Mouse (Mus musculus): ENCODE results near the gene Slc25a13.
A peak's percentile ranks its signal among the peaks of the same experiment; 100 is the strongest.

The Slc25a13 gene

DNA sequence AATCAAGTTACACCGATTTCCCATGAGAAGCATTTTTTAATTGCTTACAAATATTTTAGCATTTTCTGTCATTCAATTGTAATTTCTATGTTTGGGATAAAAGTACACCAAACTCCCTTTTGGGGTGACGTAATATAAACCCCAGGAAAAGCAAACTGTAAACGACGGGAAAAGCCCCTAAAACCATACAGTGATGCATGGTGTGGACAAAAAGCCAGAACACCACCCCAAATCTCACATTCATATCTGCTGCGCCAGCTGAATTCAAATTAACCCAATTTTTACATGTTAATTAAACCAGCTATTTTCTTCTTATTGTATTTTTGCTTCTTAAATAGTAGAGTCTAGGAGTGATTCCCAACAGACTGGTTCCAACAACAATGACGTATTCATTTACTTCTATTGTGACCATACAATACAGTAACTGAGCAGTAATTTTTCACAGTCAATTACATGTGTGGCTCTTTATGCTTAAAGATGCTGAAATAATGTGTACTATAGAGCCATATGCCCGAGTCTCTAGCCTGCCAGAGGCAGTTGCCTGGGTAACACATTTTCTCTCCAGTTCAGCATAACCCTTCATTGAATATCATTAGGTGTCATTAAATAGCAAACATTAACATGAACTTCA is 53.9 kb downstream of the Slc25a13 start:
- no peak for DNase-seq

DNA sequence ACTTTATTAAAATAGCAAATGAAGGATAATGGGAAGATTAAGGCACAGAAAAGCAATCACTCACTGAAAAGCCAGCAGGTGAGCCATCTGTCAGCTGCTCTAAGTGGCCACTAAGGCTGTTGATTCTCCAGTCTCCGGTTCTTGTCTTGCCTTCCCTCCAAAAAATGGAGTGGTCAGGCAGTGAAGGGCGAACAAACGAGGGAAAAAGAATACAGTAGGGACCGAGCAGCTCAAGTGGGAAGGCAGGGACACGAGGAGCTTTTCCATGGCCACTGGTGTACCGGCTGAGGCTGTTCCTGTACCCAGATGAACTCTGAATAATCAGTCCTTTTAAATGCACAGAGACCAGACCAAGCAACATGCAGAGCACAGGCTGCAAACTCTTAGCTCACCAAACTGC is 54.8 kb downstream of the Slc25a13 start:
- DNase-seq = no peak

DNA sequence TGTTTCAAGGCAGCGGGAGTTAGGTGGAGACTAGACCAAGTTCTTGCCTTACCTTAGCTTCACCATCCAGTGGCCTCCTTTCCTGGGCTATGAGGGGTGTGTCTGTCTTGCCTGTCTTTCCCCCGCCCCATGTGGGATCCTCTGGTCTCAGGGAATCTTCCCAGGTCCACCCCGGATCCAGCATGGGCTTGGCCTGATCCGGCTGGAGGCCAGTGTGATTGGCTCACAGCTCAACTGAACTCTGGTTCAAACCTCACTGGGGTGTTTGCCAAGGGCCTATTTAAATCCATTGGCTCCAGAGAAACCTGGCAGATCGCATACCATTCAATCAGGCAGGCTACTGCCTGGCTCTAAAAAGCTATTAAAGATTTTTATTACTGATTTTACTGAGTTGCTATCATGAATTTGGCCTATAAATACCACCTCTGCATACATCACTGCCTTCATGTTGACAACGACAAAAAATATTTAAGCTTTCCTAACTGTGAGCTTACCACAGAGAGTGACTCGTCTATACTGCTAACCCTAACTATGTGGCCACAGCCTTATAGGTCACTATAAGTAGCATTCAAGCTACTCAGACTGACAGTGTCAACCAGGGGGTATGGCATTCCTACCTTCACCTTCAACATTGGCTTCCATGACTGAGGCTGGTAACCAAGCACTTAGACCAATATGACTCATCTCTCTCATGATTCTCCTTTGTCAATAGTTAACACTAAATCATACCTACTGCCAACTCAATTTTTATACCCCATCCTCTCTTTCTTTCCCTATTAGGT is 56.1 kb downstream of the Slc25a13 start:
- no peak for DNase-seq

DNA sequence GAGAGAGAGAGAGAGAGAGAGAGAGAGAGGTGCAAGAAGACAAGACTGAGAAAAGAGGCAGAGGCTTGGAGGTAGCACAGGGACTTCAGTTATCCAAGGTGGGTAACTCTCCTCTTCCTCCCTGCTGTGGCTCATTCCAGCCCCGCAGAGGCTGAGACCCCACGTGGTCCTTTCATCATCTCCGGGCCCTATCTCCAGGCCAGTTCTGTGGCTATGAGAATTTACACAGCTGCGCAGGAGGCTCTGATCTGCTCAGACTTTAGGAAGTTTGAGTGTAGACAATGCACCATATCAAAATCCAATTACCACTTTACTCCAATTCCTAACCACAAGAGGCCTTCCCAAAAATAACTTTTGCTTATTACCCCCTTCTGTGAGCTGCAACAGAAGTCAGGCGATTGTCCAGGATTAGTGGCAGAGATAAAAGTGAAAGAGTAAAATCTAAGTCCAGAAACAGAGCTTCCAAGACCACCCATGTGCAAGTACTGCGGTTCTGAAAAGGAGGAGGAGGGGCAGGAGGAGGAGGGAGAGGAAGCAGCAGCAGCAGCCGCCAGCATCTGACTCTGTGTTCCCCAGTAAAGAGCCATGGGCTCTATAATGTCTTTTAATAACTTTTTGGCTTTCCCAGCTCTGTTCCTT is 57.6 kb downstream of the Slc25a13 start:
- DNase-seq = no peak

DNA sequence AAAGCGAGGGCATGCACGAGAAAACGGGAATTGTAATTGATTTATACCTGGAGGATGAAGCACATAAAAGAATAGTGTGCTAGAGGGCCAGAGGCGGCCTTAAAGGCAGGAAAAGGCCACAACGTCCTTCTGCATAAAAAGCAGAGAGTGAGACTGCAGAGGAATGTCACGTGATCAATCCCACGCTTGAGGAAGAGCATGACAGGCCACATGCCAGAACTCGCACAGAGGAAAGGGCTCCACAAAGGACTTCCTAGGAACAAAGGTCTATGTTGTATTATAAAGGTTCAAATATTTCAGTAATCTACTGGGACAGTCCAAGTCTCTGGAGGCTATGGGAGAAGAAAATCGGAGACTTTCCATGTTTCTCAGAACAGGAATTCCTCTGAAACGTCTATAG is 63.5 kb downstream of the Slc25a13 start:
- no peak for DNase-seq

DNA sequence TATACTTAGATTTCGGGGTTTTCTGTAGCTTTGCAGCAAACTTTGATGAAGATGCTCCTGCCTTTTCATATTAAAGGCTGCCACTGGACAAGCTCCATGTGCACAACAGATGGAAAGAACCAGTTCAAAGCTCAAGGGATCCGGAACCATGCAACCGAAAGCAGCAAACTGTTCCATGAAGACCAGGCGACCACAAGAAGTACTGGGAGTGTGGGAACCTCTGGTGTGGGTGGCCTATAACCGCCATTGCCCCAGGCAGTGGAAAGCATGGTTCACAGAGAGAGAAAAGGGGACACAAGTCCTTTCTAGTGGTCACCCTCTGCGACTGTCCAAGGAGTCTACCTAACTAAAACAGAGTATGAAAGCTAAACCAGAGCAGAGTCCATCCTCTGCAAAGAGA is 66.2 kb downstream of the Slc25a13 start:
- no peak for DNase-seq

DNA sequence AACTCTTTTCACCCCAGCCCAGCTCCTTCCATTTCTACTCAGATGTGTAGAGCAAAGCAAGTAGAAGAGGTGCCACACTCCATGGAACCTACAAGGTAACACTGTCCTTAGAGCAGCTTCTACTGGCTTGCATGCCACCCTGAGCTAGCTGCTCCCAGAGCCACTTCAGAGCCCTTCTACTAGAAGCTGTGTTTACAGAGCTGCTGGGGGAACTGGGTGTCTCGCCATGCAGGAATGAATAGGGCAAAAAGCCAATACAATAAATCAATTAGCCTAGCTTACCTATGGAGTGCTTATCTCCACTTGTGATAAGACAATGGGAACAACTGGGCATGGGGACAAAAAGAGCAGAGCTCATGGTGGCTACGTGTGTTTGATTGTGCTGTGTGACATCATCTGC is 67.2 kb downstream of the Slc25a13 start:
- no peak for DNase-seq

DNA sequence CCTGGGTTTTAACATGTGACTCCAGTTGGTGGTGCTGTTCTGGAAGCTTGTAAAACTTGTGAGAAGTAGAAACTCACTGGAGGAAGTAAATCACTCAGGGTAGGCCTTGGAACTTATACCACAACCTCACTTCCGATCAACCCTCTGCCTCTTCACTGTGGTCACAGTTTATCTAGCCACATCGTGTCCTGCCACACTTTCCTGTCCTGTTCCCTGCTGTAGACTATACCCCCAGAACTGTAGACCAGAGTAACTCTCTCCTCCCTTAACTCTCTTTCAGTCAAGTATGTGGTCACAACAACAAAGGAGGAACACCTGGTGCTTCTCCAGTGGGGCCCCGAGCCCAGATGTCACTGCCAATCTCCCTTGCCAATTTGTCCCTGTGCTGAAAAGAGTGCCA is 67.6 kb downstream of the Slc25a13 start:
- DNase-seq = no peak

DNA sequence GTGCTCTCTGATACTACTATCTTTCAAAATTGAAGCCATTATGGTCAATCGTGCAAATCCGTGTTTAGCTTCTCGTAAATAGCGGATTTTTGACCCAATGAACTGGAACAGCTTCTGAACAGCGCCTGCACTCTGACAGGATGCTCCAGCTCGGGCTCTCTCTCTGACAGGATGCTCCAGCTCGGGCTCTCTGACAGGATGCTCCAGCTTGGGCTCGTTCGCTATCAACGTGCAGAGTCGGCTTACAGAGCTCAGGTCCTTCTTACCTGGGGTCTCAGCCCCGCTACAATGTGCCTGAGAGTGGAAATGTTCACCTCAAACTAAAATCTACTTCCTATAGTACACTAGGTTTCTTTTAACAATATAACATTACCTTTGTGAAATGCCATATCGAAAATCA is 71.6 kb downstream of the Slc25a13 start:
- DNase-seq = no peak

DNA sequence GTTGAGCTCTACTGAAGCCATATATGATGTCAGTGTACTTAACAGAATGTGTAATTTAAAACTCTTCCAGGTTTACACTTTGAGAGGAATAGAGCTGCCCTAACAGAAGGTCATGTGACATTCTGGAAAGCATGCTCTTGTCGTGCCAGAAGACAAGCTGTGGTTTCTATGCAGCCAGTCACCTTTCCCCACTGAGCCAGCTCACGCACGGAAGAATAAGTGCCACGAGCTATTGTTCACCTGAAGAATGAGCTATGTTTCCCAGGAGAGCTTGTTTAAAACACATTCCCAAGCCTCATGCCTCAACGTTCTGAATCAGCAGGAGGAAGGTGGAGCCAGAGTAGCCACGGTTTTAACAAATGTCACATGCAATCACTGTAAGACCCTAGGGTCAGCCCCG is 73.4 kb downstream of the Slc25a13 start:
- no peak for DNase-seq

DNA sequence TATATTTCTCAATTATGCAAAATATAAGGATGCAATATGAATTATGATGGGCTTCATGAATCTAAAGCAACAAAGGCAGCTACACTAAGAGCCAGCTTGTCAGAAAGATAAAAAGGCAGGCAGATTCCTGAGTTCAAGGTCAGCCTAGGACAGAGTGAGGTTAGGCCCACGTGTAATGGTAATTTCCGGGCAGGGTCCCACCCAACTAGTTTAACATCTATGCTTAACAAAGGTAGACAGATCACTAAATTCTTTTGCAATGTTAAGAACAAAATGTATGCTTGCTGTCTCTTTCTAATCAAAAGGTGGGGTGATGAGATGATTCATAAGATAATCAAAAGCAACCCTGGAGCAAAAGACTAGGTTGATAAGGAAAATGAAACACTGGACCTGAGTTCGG is 76.6 kb downstream of the Slc25a13 start:
- no peak for DNase-seq

DNA sequence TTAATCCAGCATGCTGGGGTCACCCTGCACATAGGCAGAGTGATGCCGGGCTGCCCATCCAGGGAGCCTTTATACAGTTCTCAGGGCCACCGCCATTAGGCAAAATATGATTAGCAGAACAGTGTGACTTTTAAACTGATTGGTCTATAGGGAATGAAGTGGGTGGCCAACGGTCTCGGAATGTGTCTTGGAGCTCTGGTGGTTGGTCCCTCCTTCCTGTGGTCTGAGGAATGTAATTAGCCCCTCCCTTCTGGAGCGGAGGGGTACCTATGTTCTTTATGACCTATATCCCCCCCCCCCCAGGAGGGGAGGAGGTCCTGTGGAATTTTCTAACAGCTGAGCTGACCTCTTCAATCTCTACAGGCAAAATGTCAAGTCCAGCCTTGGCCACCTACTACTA is 77.9 kb downstream of the Slc25a13 start:
- DNase-seq = no peak

DNA sequence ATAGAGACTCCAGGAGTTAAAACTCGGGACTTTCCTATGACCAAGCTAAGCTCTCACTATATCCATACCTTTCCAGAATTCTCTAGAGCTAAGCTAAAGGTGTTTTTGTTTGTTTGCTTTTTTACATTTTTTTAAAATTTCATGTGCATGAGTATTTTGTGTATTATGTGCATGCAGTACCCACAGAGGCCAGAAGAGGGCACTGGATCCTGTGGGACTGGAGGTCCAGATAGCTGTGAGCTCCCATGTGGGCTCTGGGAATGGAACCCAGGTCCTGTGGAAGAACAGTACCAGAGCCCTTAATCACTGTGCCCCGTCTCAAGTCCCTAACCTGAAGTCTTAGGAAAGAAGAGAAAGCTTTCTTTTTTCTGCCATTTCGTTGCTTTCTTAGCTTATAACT is 80.2 kb downstream of the Slc25a13 start:
- no peak for DNase-seq

DNA sequence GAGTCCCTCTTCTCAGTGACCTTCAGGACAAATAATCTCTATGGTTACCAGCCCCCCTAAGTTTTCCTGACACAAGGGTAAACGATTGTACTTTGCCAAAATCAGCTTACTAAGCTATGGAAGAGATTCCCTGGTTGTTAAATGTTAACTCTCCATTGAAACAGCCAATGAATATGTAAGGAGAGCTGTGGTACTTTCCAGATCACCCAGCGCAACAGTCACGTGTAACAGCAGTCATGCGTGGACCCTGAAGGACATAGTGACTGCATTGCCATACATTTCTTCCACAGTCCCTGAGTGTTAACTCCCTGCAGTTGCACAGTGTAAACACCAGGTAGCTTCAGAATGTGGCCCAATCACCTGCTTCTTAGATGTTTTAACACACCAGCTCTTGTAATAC is 82.0 kb downstream of the Slc25a13 start:
- DNase-seq = no peak

DNA sequence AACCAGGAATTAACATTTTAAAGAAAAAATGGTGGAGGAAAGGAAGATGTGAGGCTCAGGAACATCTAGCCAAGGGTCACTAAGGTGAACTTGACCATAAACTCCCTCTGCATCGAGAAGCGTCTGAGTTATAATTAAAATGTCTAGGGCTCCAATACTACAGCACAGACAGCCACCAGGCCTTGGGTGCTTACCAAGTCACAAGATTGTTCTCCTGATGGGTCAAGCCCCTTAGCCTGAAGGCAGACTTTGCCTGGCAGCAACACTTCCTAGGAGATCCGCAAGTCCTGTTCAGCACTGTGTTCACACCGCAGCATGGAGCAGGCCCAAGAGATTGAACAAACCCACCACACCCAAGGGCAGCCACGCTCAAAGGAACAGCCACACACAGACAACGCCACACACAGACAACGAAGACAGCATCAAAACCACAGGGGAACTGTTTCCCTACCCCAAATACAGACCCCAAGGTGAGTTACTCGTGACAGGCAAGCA is 83.4 kb downstream of the Slc25a13 start:
- no peak for DNase-seq

DNA sequence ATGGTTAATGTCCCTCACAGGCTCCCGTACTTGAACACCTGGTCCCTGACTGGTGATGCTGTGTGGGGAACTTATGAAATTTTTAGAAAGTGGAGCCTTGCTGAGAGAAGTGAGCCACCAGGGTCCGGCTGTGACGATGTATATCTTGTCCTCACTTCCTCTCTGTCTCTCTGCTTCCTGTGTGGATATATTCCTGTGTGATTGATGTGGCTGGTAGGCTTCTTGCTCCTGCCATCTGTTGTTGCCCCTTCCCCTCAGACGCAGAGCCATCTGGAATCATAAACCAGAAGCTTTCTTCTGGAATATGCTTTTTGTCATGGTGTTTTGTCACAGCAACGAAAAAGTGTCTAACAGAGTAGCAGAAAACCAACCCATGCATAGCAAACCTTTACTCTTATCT is 84.9 kb downstream of the Slc25a13 start:
- no peak for DNase-seq

DNA sequence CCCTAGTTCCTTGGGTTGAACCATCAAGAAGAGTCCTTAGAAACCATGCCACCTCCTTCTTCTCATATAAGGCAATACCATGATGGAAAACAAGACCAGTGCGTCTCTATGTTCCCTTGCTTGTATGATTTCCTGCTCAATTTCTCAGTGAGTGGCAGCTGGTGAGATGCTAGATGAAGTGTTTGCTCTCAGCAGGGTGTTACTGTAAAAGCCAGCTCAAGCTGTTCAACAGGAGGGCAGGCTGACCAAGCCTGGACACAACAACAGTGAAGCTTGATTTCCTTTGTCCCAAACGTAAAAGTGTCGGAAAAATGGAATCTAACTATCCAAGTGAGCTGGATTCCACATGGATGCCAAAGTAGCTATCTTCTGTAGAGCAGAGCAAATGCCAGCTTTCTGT is 91.4 kb downstream of the Slc25a13 start:
- no peak for DNase-seq

DNA sequence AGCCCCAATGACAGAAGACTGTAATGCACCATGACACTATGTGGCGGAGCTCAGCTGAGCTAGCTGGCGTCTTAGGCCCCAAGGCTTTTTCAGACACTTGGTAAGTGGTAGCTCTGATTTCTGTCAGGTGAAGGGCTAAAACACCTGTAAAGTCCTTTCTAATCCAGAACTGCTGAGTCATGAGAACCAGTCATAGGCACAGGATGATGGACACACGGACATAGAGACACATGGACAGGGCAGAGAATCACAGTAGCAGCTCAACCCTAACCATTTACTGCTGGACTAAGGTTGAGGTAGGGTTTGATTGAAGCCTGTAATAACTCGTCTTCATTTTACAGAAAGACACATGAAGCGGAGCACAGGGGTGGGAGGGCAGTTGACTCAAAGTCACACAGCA is 95.1 kb downstream of the Slc25a13 start:
- no peak for DNase-seq

DNA sequence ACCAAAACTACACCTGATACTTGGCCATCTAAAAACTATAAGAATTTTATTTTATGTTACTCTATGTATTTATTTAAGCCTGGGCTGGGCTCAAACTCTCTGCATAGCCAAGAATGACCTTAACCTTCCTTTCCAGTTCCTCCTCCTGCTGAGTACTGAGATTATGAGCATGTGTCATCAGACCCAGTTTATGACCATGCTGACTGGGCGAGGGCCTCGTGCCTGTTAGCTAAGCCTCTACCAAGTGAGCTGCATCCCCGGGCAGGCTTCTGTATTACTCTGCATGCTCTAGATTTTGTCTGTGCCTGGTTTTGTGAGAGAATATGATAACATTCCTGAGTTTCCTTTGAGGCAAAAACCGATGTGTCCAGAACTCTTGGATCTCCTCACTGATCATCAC is 96.1 kb downstream of the Slc25a13 start:
- DNase-seq = no peak

DNA sequence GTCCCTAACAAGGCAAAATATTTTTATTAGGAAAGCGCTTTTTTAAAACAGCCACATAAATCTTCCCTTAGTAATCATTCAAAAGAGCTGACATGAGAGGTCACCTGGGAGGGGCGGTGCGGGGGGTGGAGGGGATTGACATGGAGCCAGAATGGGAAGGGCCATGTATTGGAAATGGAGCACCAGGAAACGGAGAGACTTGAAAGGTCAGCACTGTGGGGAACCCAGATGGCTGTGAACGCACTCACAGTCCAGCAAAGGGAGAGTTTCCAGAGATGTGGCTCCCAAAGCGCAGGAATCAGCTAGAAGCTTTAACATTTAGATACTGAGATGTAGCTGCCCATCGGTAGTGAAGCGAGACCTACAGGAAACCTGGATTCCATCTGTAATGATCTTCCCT is 101.2 kb downstream of the Slc25a13 start:
- DNase-seq = no peak

DNA sequence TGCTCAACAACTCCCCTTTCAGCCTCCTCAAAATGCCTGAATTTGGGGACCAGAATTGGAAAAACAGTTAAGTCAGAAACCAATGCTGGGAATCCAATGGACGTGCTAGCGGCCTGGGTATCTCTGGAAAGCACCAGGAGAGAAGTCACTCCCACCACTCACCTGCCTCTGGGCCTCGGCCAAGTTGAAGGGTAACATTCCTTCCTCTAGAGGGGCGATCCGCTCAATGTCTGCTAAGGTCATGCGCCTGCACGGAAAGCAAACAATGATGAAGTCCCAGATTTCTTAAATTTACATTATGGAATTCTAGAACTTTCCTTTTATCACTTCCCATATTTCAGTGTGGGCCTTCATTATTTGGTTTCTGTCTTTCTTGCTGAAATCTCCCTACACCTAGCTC is 103.2 kb downstream of the Slc25a13 start:
- peak in 1 of 2 experiments; percentile 38 for DNase-seq

DNA sequence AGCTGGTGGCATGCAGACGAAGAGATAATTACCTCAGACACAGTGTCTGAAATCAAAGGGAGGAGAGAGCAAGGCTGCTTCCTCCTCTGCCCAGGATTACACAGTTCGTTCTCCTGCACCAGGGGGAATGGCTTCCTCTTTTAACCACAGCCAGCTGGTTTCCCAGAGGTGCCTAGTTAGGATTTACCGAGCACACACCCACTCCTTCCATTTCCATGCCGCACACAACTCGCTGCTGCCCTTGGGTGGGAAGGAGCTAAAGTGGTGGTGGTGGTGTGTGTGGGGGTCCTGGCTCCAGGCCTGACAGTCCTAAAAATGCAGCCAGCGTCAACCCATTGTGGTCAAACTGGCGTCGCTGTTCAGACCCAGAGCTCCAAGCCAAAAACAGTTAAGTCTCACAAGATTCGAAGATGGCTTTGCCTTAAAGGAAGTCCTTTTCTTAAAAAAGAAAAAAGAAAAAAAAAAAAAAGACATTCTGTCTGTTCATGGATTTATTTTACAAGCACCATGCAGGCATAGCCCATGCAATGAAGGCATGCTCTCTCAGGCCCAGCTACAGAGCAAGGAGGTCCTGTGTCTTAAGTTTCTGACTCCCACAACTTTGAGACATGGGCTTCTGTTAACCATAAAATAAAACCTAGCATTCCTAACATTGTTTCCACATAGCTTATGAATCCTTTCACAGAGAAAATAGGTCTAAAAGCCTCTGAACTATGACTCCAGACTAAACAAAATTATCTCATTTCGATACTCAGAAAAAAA is 104.0 kb downstream of the Slc25a13 start:
- peak in 1 of 2 experiments; percentile 32 for DNase-seq

DNA sequence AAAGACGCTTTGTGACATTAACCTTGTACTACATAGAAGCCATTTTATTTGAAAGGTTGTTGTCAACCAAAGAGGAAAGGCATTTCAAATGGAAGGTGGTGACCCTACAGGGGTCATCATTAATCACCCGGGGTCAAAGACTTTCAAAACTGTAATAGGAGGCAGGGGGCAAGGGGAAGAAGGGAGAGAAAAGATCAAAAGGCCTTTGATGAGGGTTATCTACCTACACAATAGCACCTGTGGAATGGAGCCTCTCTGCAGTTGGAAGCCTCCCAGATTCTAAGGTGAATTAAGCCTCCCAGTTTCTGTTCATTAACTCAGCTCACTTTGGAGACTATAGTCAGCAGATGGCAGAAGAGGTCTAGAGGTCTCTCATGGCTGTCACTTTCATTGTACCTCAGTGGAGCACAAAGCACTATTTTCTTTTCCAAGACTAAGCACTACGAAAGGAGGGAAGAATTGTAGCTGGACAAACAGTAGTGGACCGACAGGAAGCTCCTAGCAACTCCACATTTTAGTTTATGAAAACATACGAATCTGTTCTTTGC is 109.5 kb downstream of the Slc25a13 start:
- no peak for DNase-seq
